Mouse (Mus musculus) midbrain, embryonic 10.5 days (tissue): Measurements from ENCODE around the gene Srgap3. TPM values are rescaled to one million over a fixed set of nuclear protein-coding genes. Genes with fewer than 3 reads are reported as not detected.

Experiments used
- DNase-seq: peaks from one replicate; pipeline ENCODE4 v3.0.0-alpha.2; 2017; ENCODE audit warnings: low spot score
- H3K27ac ChIP-seq: fragments of 300-500 bp; sonication (generic); replicated peaks from 2 replicates; pipeline ENCODE4 v1.5.1; 2016; ENCODE audit warnings: mild to moderate bottlenecking
- H3K27me3 ChIP-seq: fragments of 300-500 bp; sonication (generic); 2 replicates; pipeline ENCODE4 v1.6.1; 2016; ENCODE audit warnings: low read depth, mild to moderate bottlenecking; ENCODE audit not compliant: poor library complexity, severe bottlenecking
- H3K36me3 ChIP-seq: fragments of 300-500 bp; sonication (generic); 2 replicates; pipeline ENCODE4 v1.6.1; 2016; ENCODE audit warnings: mild to moderate bottlenecking, moderate library complexity
- H3K4me1 ChIP-seq: fragments of 300-500 bp; sonication (generic); 2 replicates; pipeline ENCODE4 v1.6.1; 2016
- H3K4me3 ChIP-seq: fragments of 300-500 bp; sonication (generic); 2 replicates; pipeline ENCODE4 v1.5.1; 2016; ENCODE audit warnings: mild to moderate bottlenecking, moderate library complexity
- H3K9me3 ChIP-seq: fragments of 300-500 bp; sonication (generic); replicated peaks from 2 replicates; pipeline ENCODE4 v1.6.1; 2016; ENCODE audit warnings: mild to moderate bottlenecking
- WGBS: fragments of 180-500 bp; shearing (Covaris S2); methylation state at CpG from one replicate; pipeline ENCODE4 v1.1.7; 2016; 5-methylcytosine and 5-hydroxymethylcytosine counted together
- polyA plus RNA-seq: library from polyadenylated mRNA; unstranded; fragments of >200 nt; fragmentation: Nextera tagmentation; extraction: Ambion mirVana; gene quantifications from 2 replicates; pipeline ENCODE4 v1.2.1, GENCODE M21; 2016

The Srgap3 gene
- polyA plus RNA-seq, result 30.9 and 44.7 TPM in 2 replicates

DNA sequence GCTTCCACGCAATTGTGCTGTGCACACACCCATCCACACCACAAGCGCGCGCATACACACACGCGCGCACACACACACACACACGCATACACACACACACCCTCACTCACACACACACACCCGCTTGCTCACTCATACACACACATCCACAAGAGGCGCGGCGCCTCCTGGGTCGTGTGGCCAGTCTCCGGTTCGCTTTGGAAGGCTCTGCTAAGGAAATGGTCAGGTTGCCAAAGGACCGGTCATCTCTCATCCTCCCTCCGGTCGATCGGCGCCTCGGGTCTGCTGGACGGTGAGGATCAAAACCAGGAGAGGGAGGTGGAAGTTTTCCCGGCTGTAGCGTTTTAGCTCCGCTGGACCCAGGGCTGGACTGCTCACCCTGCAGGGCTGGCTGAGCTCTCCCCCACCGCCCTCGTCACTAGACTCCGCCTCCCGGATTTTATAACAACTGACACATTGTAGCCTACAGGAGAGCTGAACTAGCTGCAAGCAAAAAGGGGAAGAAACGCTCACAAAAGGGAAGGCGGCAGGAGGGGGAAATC lies at the start of gene Srgap3:
Gene Srgap3 (minus strand): TSS at position 372 of the 542 bp plus-strand sequence.
- DNase-seq, result peak; percentile 86
- H3K4me1 ChIP-seq, result peaks cover 69% of the 10 kb centered on the region
- H3K27ac ChIP-seq, result peak within 1 kb of the TSS; percentile 95
- no peaks in the 10 kb centered on the region for H3K9me3 ChIP-seq
- WGBS, result 1% methylated on average over 31 of the region's 31 CpGs
- peaks cover 23% of the 10 kb centered on the region for H3K36me3 ChIP-seq
- peak within 1 kb of the TSS; percentile 91 for H3K4me3 ChIP-seq
- H3K27me3 ChIP-seq, result no peaks in the 10 kb centered on the region

DNA sequence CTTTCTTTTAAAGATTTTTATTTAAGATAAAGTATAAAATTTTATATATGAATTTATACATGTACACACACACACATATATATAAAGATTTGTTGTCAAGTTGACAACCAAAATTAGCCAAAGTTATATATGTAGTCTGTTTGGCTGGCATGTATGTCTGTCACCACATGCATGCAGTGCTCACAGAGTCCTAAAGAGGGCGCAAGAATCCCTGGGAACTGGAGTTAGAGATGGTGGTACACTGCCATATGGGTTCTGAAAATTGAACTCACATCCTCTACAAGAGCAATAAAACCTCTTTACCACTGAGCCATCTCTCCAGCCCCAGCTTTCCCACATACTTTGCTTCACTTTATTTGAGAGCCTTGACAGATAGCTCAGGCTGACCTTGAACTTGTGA lies 48.6 kb upstream of the Srgap3 start:
- no peak overlapping the region for H3K4me3 ChIP-seq
- peaks cover 8% of the 10 kb centered on the region for H3K4me1 ChIP-seq
- H3K27ac ChIP-seq, result no peak overlapping the region
- no peaks in the 10 kb centered on the region for H3K9me3 ChIP-seq
- no peaks in the 10 kb centered on the region for H3K36me3 ChIP-seq
- no peaks in the 10 kb centered on the region for H3K27me3 ChIP-seq
- DNase-seq, result no peak
- 55% methylated on average over 1 of the region's 1 CpGs for WGBS

DNA sequence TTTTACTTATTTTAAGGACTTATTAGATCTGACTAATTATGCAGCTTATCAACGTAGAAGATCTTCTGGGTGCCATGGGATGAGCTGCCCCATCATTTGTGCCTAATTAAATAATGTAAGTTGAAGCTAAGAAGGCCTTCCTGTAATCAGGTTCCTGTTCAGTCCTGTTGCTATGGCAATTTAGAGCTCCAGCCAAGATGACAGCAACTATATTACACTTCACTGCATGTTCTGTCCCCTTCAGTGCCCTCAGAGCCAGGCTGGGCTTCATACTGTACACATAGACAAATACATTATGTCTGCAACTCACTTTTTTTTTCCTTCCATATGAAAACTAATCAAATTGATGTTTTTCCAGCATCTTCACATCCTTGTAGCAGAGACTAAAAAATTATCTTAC lies 43.1 kb upstream of the Srgap3 start:
- 86% methylated on average over 1 of the region's 1 CpGs for WGBS
- DNase-seq, result no peak

DNA sequence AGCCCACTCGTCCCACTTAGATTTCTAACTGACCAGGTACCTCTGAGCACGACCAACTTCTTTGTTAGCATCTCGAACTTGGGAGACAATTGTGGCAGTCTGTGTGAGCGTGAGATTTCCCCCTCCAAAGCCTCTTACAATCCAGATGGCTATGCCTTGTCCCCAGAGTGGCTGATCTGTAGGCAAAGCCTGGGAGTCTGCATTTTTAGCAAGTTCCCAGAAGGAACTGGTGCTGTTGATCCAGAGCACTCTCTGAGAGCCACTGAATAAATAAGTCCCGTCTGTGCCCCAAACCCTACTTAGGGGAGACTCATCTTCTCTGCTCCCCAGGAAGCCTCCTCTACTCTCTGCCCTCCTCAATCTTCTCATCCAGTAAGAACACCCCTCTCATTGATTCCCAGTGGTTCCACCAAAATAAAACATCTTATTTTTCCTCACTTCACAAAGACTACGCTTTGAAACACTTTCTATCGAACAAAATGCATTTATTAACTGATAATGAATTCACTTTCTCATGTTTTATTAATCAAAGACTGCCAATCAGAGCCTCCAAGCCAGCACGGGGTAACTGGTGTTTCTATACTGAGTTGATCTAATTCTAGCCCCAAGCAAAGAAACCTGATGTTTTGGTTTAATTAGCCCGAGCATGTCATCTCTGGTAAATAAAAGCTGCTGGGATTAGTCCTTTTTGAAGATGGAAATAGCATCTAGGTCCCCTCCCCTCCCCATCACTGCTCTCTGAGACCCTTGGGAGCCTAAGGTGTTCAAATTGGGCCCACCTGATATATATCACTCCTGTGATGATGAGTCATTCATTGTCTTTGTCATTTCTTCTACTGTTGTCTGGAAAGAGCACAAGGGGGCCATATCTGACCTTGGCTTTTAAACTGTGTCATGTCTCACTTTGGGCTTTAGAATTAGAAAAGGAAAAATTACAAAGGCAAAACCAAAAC lies 38.6 kb upstream of the Srgap3 start:
- 57% methylated on average over 9 of the region's 9 CpGs for WGBS
- H3K4me3 ChIP-seq, result no peak overlapping the region
- H3K36me3 ChIP-seq, result no peaks in the 10 kb centered on the region
- peak overlapping the region; percentile 79 for H3K27ac ChIP-seq
- H3K4me1 ChIP-seq, result peaks cover 44% of the 10 kb centered on the region
- no peak for DNase-seq
- H3K9me3 ChIP-seq, result no peaks in the 10 kb centered on the region
- H3K27me3 ChIP-seq, result no peaks in the 10 kb centered on the region

More for the DNA sequence above, 43.1 kb upstream of the Srgap3 start:
- no peaks in the 10 kb centered on the region for H3K9me3 ChIP-seq
- H3K27me3 ChIP-seq, result no peaks in the 10 kb centered on the region
- no peak overlapping the region for H3K4me3 ChIP-seq
- peaks cover 17% of the 10 kb centered on the region for H3K4me1 ChIP-seq
- H3K36me3 ChIP-seq, result no peaks in the 10 kb centered on the region
- H3K27ac ChIP-seq, result no peak overlapping the region

DNA sequence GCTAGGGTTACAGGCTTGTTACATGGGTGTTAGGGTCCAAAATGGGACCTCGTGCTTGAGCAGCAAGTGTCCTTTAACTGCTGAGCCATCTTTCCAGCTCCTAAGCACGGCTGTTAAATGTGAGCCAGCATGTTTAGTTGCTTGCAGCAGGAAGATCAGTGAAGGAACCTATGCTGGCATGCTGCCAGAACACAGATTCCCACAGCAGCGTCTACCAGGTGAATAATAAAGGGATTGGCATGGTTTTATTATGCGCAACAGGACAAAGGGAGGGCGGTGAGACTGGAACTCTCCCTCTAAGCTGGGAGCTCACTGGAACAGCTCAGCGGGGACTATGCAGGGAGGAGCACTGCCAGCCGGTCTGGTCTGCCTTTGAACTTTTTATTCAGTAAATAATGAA lies 35.2 kb upstream of the Srgap3 start:
- DNase-seq, result no peak
- H3K4me3 ChIP-seq, result no peak overlapping the region
- peaks cover 45% of the 10 kb centered on the region for H3K4me1 ChIP-seq
- 25% methylated on average over 7 of the region's 7 CpGs for WGBS
- no peaks in the 10 kb centered on the region for H3K9me3 ChIP-seq
- H3K36me3 ChIP-seq, result no peaks in the 10 kb centered on the region
- H3K27ac ChIP-seq, result peak overlapping the region; percentile 71
- no peaks in the 10 kb centered on the region for H3K27me3 ChIP-seq

DNA sequence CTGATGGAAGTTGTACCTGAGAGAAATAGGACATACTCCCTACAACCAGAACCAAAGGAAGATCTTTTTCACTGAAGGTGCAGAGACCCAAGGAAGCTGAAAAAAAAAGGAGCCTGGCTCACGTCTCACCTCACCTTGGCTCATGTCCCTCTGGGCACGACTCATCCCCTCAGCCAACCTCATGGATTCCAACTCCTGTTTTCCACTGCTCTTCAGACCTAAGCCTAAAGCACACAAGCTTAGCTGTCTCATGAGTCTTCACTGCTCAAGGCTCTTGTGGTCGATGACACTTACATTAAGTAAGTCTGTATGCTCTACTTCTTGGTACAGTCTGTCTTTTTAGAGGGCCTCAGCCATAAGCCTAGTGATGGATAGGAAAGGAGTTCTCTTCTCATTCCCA lies 31.9 kb upstream of the Srgap3 start:
- Histone ChIP-seq H3K27me3 (no peaks in the 10 kb centered on the region), H3K4me1 (peaks cover 52% of the 10 kb centered on the region), H3K36me3 (no peaks in the 10 kb centered on the region), H3K27ac (no peak overlapping the region), H3K4me3 (no peak overlapping the region), H3K9me3 (no peaks in the 10 kb centered on the region)
- no peak for DNase-seq
- WGBS, result 94% methylated on average over 3 of the region's 3 CpGs

DNA sequence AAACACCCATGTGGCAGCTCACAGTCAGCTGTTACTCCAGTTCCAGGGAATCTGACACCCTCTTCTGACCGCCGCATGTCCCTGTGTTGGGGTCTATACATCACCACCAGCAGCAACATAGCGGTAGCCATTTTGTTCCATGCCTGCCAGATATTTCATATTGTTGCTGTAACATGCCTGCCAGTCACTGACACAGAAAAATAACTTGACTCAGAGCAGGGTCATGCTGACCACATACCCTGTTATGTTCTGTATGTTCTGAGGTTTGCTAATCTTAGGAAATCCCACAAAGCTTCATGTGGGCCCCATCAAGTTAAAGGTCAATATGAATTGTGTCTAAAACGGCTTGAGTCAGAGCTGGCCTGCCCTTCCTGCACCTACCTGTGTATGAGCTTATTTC lies 30.2 kb upstream of the Srgap3 start:
- no peaks in the 10 kb centered on the region for H3K27me3 ChIP-seq
- H3K9me3 ChIP-seq, result no peaks in the 10 kb centered on the region
- H3K36me3 ChIP-seq, result no peaks in the 10 kb centered on the region
- peak overlapping the region; percentile 69; the same call in 1 of the 2 replicates for H3K27ac ChIP-seq
- WGBS, result 93% methylated on average over 4 of the region's 4 CpGs
- no peak for DNase-seq
- peaks cover 57% of the 10 kb centered on the region for H3K4me1 ChIP-seq
- H3K4me3 ChIP-seq, result no peak overlapping the region

DNA sequence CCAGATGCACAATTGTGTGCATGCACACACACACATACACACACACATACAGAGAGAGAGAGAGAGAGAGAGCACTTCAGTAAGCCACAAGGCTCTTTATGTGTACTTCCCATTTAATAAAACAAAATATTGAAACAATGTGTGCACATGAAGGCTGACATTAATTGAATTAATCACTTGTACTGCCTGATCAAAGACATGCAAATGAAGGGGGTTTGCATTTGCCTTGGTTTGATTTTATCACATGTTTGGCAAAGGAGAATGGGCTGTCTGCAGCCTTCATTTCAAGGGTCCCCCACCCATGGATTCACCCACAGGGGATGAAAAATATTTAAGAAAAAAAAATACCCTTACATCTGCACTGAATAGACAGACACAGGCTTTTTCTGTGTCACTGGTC lies 29.5 kb upstream of the Srgap3 start:
- H3K4me3 ChIP-seq, result no peak overlapping the region
- no peak for DNase-seq
- no peaks in the 10 kb centered on the region for H3K36me3 ChIP-seq
- H3K9me3 ChIP-seq, result no peaks in the 10 kb centered on the region
- H3K27me3 ChIP-seq, result no peaks in the 10 kb centered on the region
- peak overlapping the region; percentile 69; the same call in 1 of the 2 replicates for H3K27ac ChIP-seq
- H3K4me1 ChIP-seq, result peaks cover 59% of the 10 kb centered on the region

DNA sequence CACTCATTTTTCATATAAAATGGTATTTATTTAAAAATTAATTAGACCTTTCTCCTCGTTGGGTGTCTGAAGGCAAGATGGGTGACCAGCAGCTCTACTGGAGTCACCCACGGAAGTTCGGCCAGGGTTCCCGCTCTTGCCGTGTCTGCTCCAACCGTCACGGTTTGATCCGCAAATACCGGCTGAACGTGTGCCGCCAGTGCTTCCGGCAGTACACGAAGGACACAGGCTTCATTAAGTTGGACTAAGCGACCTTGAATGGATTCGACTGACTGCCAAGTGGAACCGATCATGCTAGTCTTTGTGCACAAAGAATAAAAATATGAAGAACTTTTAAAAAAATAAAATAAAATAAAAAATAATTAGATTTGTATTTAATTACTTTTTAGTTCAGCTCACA lies 29.1 kb upstream of the Srgap3 start:
- H3K9me3 ChIP-seq, result no peaks in the 10 kb centered on the region
- no peak overlapping the region for H3K4me3 ChIP-seq
- peak overlapping the region; percentile 95 for H3K27ac ChIP-seq
- H3K27me3 ChIP-seq, result no peaks in the 10 kb centered on the region
- H3K36me3 ChIP-seq, result no peaks in the 10 kb centered on the region
- DNase-seq, result no peak
- H3K4me1 ChIP-seq, result peaks cover 63% of the 10 kb centered on the region
- WGBS, result 96% methylated on average over 16 of the region's 16 CpGs

DNA sequence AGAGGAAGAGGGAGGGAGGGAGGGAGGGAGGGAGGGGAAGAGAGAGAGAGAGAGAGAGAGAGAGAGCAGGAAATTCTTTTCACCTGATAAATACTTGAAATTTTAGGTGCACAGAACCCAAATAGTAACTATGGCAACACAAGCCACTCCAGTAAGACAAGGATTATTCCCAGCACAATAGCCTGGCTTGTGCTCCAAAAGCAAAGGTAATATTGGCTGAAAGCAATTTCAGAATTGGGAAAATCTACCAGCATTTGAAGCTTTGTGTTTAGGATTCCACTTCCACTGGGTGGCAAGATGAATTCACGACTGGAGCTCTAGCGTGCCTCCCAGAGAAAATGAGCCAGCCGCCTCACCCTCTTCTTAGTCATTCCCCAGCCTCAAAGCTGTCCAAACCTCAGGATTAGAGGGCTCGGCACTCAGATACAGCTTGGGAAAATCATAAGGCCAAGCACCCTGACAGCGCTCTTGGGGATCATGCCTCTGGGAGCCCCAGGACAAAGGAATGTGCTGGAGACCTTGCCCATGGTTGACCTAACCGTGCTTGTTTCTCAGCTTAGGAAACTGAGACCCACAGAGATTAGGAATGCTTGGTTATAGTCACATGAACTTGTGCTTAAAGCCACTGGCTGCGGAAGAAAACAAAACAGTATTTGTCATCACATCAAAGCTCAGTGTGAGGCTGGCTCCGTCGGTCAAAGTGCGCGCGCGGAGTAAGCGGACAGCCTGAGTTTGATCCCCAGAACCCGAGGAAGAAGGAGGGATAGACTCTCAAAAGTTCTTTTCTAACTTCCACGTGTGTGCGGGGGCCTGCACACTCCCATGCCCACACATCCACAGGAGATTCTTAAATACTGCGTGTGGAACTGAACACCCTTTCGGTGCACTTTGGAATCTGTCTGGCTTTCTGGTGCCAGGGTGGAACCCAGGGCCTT lies 27.0 kb upstream of the Srgap3 start:
- Histone ChIP-seq H3K36me3 (no peaks in the 10 kb centered on the region), H3K4me3 (peak overlapping the region; percentile 44), H3K9me3 (no peaks in the 10 kb centered on the region), H3K4me1 (peaks cover 81% of the 10 kb centered on the region), H3K27me3 (no peaks in the 10 kb centered on the region), H3K27ac (peak overlapping the region; percentile 95)
- DNase-seq, result peak; percentile 62
- 38% methylated on average over 19 of the region's 19 CpGs for WGBS

DNA sequence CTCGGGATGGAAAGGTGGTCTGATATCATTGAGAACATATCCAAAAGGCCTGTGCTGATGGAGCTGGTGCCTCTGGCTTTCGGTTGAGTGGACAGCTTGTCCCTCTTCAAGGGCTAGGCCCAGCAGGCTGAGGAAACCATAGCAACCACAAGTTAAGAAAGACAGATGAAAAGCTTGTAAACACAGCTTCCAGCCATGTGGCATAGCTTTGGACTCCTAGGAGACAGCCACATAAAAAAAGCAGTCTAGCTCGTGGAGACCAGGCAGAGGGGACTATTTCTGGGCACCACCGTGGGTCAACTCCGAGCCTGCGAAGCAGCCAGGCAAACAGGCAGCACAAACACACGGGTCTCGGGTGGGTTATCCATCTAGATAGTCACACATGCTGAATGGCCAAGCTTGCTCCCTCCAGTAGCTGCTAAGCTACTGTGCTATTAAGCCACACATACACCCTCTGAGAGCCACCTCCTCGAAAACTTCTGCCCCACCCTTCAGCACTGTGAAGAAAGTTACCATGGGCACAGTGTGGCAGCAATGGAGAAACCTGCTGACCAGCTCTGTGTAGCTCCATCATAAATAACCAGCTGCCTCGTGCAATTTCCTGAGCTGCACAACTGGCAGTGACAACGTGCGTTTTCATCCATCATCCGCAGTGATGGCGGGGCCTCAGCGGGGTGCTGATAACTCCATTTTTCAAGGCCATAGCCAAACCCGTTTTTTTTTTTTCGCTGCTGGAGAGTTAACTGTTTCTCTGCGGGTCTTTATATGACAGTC lies 26.0 kb upstream of the Srgap3 start:
- Histone ChIP-seq H3K27me3 (no peaks in the 10 kb centered on the region), H3K36me3 (no peaks in the 10 kb centered on the region), H3K4me3 (peak overlapping the region; percentile 44), H3K4me1 (peaks cover 81% of the 10 kb centered on the region), H3K9me3 (no peaks in the 10 kb centered on the region), H3K27ac (peak overlapping the region; percentile 95)
- DNase-seq, result peak; percentile 84
- WGBS, result 22% methylated on average over 18 of the region's 18 CpGs

DNA sequence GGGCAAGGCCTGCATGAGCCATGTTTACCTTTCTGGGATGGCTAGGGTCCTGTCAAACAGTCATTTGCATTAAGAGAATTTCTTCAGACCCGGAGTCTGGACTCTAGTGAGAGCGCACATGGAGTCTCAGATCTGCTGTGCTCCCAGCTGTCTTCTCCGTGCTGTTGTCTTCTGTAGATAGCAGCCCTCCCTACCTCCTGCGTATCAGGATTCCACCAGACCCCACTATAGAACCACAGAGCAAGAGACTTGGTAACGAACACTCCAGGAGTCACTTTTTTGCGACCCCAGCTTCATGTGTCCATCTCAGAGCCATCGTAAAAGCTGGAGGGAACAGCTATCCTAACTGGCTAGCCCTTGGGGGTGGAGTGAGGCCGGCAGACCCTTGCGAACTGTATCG lies 25.1 kb upstream of the Srgap3 start:
- Histone ChIP-seq H3K4me1 (peaks cover 76% of the 10 kb centered on the region), H3K27me3 (no peaks in the 10 kb centered on the region), H3K9me3 (no peaks in the 10 kb centered on the region), H3K36me3 (no peaks in the 10 kb centered on the region), H3K27ac (peak overlapping the region; percentile 95), H3K4me3 (peak overlapping the region; percentile 44)
- DNase-seq, result no peak
- 27% methylated on average over 10 of the region's 10 CpGs for WGBS
